Mouse (Mus musculus) limb, embryonic 14.5 days (tissue): Measurements from ENCODE around the gene Slc39a8. TPM values are rescaled to one million over a fixed set of nuclear protein-coding genes. Genes with fewer than 3 reads are reported as not detected.

ENCODE experiments used
- ATAC-seq: fragments of 200-750 bp; cut with Nextera tagmentation; 2 replicates; pipeline ENCODE4 v1.8.0; 2017; ENCODE audit warnings: low read depth, moderate number of reproducible peaks, moderate TSS enrichment; ENCODE audit not compliant: low FRiP score
- DNase-seq: peaks from one replicate; pipeline ENCODE4 v3.0.0-alpha.2; 2015; ENCODE audit warnings: low spot score
- H3K27ac ChIP-seq: fragments of 300-500 bp; sonication (generic); replicated peaks from 2 replicates; pipeline ENCODE4 v1.5.1; 2014; ENCODE audit warnings: low read depth, mild to moderate bottlenecking, low read length, moderate library complexity, mixed read lengths
- H3K27me3 ChIP-seq: fragments of 300-500 bp; sonication (generic); 2 replicates; pipeline ENCODE4 v1.6.1; 2014; ENCODE audit warnings: low read length, mixed read lengths; ENCODE audit not compliant: control insufficient read depth, insufficient read depth
- H3K36me3 ChIP-seq: fragments of 300-500 bp; sonication (generic); 2 replicates; pipeline ENCODE4 v1.6.1; 2014; ENCODE audit warnings: mild to moderate bottlenecking, low read length, moderate library complexity, mixed read lengths; ENCODE audit not compliant: control insufficient read depth, insufficient read depth
- H3K4me1 ChIP-seq: fragments of 300-500 bp; sonication (generic); 2 replicates; pipeline ENCODE4 v1.6.1; 2014; ENCODE audit warnings: antibody characterized with exemption, low read length, mixed read lengths; ENCODE audit not compliant: control insufficient read depth, insufficient read depth
- H3K4me2 ChIP-seq: fragments of 300-500 bp; sonication (generic); replicated peaks from 2 replicates; pipeline ENCODE4 v1.6.1; 2014; ENCODE audit warnings: low read depth, mild to moderate bottlenecking, low read length, moderate library complexity; ENCODE audit not compliant: severe bottlenecking
- H3K4me3 ChIP-seq: fragments of 300-500 bp; sonication (generic); replicated peaks from 2 replicates; pipeline ENCODE4 v1.5.1; 2014; ENCODE audit warnings: low read length
- H3K9ac ChIP-seq: fragments of 300-500 bp; sonication (generic); 2 replicates; pipeline ENCODE4 v1.6.1; 2014; ENCODE audit warnings: mild to moderate bottlenecking, low read depth, low read length, moderate library complexity; ENCODE audit not compliant: severe bottlenecking
- H3K9me3 ChIP-seq: fragments of 300-500 bp; sonication (generic); 2 replicates; pipeline ENCODE4 v1.6.1; 2016; ENCODE audit warnings: low read length; ENCODE audit not compliant: control insufficient read depth
- POLR2A ChIP-seq: fragments of 200-500 bp; IDR thresholded peaks from 2 replicates; pipeline ENCODE4 v1.8.0; 2012; ENCODE audit warnings: inconsistent platforms, mild to moderate bottlenecking, moderate library complexity, borderline replicate concordance; ENCODE audit not compliant: insufficient read depth, insufficient read length; ENCODE audit errors: extremely low read depth
- WGBS: fragments of 180-500 bp; shearing (Covaris S2); extraction: QIAGEN DNeasy Blood & Tissue Kit; methylation state at CpG from one replicate; pipeline ENCODE4 v1.1.7; 2014; 5-methylcytosine and 5-hydroxymethylcytosine counted together
- polyA plus RNA-seq, 2 experiments: library from polyadenylated mRNA; depleted of rRNA in 1 of 2; stranded (reverse) in 1 of 2; unstranded in 1 of 2; fragments of >200 nt; fragmentation: Nextera tagmentation in 1 of 2; extraction: Ambion mirVana in 1 of 2; gene quantifications; 2 replicates each; pipeline versions ENCODE4 v1.2.1 to v1.2.3; 2012 to 2014

Gene Slc39a8
- polyA plus RNA-seq, 2 experiments, result 4.2 to 5.3 TPM

- H3K9ac ChIP-seq, result no peak overlapping the region
- ATAC-seq, result no peak
- no peak overlapping the region for H3K27ac ChIP-seq
- H3K4me3 ChIP-seq, result no peak overlapping the region
- WGBS, result 88% methylated on average over 1 of the region's 1 CpGs
- no peak overlapping the region for H3K4me2 ChIP-seq
- H3K9me3 ChIP-seq, result no peaks in the 10 kb centered on the region
- H3K36me3 ChIP-seq, result no peaks in the 10 kb centered on the region
- TF ChIP-seq POLR2A, result no peak
- no peak for DNase-seq
- no peaks in the 10 kb centered on the region for H3K27me3 ChIP-seq
- H3K4me1 ChIP-seq, result no peaks in the 10 kb centered on the region
Observed at GRCm38 (mm10) chr3:135856303-135856702, 31.2 kb downstream of the Slc39a8 start.

GRCm38 (mm10) chr3:135857134-135857533 is 32.1 kb downstream of the Slc39a8 start:
- Histone ChIP-seq H3K9me3 (no peaks in the 10 kb centered on the region), H3K9ac (no peak overlapping the region), H3K27ac (no peak overlapping the region), H3K4me3 (no peak overlapping the region), H3K27me3 (no peaks in the 10 kb centered on the region), H3K4me1 (no peaks in the 10 kb centered on the region), H3K36me3 (no peaks in the 10 kb centered on the region), H3K4me2 (no peak overlapping the region)
- no peak for TF ChIP-seq POLR2A
- 33% methylated on average over 5 of the region's 5 CpGs for WGBS
- ATAC-seq (peak; percentile 30; the same call in 1 of the 2 replicates), DNase-seq (peak; percentile 45)

GRCm38 (mm10) chr3:135859431-135859830 is 34.4 kb downstream of the Slc39a8 start:
- Histone ChIP-seq H3K9ac (no peak overlapping the region), H3K36me3 (no peaks in the 10 kb centered on the region), H3K27me3 (no peaks in the 10 kb centered on the region), H3K4me2 (no peak overlapping the region), H3K9me3 (no peaks in the 10 kb centered on the region), H3K4me1 (no peaks in the 10 kb centered on the region), H3K27ac (no peak overlapping the region), H3K4me3 (no peak overlapping the region)
- 74% methylated on average over 5 of the region's 5 CpGs for WGBS
- no peak for DNase-seq
- TF ChIP-seq POLR2A, result no peak
- no peak for ATAC-seq

- Histone ChIP-seq H3K9me3 (no peaks in the 10 kb centered on the region), H3K9ac (no peak overlapping the region), H3K27ac (no peak overlapping the region), H3K4me2 (no peak overlapping the region), H3K4me1 (no peaks in the 10 kb centered on the region), H3K4me3 (no peak overlapping the region), H3K27me3 (no peaks in the 10 kb centered on the region), H3K36me3 (no peaks in the 10 kb centered on the region)
- no peak for TF ChIP-seq POLR2A
- WGBS, result 48% methylated on average over 9 of the region's 9 CpGs
- DNase-seq (peak; percentile 76), ATAC-seq (peak; percentile 73)
Observed at GRCm38 (mm10) chr3:135862804-135863203, 37.7 kb downstream of the Slc39a8 start.

- Histone ChIP-seq H3K36me3 (no peaks in the 10 kb centered on the region), H3K4me1 (no peaks in the 10 kb centered on the region), H3K4me3 (no peak overlapping the region), H3K27ac (no peak overlapping the region), H3K27me3 (no peaks in the 10 kb centered on the region), H3K9ac (no peak overlapping the region), H3K4me2 (no peak overlapping the region), H3K9me3 (no peaks in the 10 kb centered on the region)
- WGBS, result 55% methylated on average over 4 of the region's 4 CpGs
- TF ChIP-seq POLR2A, result no peak
- DNase-seq, result no peak
- ATAC-seq, result no peak
Observed at GRCm38 (mm10) chr3:135869041-135869440, 44.0 kb downstream of the Slc39a8 start.

- Histone ChIP-seq H3K4me2 (no peak overlapping the region), H3K9me3 (no peaks in the 10 kb centered on the region), H3K36me3 (no peaks in the 10 kb centered on the region), H3K9ac (no peak overlapping the region), H3K4me1 (no peaks in the 10 kb centered on the region), H3K27me3 (no peaks in the 10 kb centered on the region), H3K4me3 (no peak overlapping the region), H3K27ac (no peak overlapping the region)
- no peak for TF ChIP-seq POLR2A
- DNase-seq (no peak), ATAC-seq (no peak)
- WGBS, result 85% methylated on average over 5 of the region's 5 CpGs
Observed at GRCm38 (mm10) chr3:135872325-135872724, 47.2 kb downstream of the Slc39a8 start.
